Mouse (Mus musculus) right cerebral cortex, postnatal 36 days (tissue): ENCODE measurements at regions not wholly inside any gene's neighbourhood (a gene's known extent, or its start where the extent isn't known, plus 50 kb on each side); places are given as distances from the start of the nearest gene placed in this dataset.

Experiments used
- DNase-seq, 2 experiments: peaks; one replicate each; pipeline ENCODE4 v3.0.0; 2022; ENCODE audit warnings: low spot score in 2 of 2, mixed read lengths in 1 of 2

DNA sequence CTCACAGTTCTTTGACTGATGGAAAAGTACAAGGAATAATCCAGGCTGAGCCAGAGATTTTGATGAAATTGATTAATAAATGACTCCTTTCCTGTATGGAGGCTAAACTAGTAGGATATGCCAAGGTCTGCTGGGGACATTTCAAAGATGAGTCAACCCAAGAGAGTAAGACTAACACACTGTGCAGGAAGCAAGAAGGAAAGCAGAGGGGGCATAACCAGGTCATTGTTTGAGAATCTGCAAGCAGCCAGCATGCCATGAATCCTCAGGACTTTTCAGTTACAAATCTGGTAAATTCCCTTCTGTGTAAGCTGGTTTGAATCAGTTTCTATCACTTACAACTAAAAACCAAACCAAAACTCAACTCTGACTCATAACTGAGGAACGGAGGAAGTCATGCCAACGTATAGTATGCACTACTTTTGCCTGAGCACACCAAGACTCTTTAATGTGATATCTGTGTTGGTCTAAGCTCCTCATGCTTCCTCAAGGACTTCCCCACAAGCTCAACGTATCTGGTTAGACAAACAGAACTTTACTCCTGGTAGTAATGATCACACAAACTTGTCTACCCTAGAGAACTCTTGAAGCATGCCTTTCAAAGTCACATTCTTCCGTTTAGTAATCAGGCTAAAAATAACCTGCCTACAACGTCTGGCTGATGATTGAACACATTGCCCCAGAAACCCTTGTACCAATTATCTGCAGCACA, 314.0 kb upstream of the Adamts9 start:
- no peak for DNase-seq

DNA sequence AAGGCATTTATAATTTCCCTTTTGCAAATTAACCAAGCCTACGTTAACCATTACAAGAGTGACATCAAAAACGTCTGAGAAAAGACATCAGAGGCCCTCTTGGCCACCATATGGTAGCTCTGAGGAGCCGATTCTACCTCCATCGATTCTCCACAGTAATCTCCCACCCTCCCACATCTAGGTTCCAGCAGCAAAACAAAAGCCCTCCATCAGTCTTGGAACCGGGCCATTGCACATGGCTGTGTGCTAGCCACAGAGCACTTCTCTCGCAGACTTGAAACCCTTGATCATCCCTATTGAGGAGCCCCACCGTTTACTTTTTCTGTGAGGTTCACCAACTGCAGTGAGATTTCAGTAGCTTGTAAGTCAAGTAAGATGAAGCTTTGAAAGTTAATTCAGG, 310.5 kb upstream of the Adamts9 start:
- no peak for DNase-seq

DNA sequence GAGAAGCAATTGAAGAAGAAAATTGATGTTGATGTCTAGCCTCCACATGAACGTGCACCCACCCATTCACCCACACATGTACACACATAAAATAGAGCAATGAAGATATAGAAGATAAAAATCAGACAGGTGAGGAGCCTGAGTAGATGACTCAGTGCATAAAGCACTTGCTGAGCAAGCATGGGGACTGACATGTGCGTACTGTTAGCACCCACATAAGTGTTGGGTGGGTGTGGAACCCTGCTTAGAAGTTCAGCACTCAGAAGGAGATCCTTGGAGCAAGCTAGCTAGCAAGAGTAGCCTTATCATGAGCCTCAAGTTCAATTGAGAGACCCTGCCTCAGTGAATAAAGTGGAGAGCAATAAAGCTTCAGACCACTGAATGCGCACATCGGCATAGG, 305.7 kb upstream of the Adamts9 start:
- no peak for DNase-seq

DNA sequence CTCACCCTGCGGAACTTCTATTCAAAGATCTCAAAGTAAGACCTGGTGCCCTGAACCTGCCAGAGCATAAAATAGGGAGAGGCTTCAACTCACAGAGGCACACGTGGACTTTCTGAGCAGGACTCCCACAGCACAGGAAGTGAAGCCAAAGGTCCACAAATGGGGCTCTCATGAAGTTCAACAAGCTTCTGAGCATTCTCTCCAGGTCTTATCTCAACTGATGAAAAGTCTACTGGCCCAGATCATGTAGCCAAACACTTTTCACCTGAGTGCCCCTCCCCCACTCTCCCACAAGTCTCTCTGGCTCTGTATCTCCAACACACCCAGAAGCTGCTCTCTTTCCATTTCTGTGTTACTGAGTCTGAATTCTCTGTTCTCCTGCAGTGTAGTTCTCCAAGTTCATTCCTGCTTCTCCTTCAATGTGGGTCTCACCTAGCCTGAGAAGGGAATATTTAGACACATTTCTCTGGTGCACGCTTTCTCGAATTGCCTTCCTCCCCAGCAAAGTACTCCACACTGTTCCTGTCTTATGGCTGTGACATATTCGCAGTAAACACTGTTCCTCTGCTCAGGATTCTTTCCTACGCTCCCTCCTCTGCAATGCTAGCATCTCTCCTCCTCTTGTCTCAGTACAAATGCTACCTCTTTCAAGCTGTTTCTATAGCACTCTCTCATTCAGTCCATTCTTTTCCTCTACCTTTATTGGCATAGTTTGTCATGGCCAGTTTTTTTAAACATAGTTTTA, 303.4 kb upstream of the Adamts9 start:
- peak in 1 of 2 experiments; percentile 14 for DNase-seq

DNA sequence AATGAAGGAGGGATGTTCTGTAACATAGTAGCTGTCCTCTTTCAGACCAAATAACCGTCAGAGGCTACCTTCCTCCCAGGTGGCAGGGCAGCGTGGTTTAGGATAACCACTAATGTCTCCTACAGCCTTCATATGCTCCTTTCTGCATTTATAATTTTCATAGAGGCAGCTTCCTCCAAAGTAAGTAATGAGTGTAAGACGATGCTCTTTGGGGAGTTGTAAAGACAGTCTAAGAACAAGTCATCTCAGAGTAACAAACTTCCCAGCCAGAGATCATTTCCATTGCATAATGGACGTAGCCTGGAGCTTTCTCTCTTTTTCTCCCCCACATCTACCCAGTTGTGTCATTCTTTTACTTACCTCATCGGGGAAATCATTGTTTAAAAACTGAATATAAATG, 292.3 kb upstream of the Adamts9 start:
- no peak for DNase-seq

DNA sequence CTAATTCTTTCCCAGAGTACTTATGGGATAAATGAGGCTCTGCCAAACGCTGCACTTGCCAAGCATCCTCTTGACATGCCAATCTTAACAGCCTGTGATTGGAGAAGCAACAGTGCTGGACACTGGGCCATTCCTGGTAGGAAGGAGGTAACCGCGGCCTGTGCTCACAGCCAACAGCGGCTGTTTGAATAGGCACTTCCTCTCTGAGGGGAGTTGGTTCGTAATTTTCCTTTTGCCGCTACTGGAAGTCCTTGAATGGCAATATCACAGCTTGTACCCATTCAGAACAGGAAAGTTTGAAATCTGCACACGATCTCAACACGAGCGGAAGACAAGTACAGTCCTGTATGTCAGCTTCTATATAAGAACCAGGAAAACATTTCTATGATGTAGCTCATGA, 289.3 kb upstream of the Adamts9 start:
- DNase-seq, result no peak

DNA sequence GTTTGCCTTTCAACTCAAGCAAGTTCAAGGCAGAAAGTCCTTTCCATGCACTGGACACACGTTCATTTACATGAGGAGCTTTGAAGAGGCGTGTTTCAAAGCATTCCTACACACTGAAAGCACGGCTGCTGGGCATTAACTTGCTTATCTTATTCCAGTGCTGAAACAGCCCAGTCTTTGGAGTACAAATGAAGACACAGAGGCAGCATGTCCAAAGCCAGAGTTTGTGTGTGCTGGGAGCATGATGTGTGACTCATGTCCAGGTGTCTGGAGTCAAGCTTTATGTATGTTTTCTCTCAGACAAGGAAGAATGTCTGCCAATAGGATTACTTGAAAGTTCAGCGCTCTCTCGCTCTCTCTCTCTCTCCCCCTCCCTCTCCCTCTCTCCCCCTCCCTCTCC, 287.2 kb upstream of the Adamts9 start:
- no peak for DNase-seq

DNA sequence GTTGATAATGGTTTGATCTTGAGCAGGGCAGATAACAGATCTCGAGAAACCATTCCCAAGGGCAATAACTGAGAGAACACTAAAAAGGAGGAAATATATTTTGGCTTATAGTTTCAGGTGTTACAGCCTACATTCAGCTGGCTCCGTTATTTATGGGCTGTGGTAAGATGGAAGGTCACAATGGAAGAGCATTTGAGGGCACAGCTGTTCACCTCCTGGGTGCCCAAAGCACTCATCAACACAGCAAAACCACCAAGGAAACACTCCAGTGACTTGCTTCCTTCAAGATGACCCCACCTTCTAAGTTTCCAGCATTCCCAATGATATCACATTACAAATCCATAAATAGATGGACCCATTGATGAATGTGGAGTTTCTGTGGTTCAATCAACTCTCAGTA, 286.0 kb upstream of the Adamts9 start:
- DNase-seq, result no peak

DNA sequence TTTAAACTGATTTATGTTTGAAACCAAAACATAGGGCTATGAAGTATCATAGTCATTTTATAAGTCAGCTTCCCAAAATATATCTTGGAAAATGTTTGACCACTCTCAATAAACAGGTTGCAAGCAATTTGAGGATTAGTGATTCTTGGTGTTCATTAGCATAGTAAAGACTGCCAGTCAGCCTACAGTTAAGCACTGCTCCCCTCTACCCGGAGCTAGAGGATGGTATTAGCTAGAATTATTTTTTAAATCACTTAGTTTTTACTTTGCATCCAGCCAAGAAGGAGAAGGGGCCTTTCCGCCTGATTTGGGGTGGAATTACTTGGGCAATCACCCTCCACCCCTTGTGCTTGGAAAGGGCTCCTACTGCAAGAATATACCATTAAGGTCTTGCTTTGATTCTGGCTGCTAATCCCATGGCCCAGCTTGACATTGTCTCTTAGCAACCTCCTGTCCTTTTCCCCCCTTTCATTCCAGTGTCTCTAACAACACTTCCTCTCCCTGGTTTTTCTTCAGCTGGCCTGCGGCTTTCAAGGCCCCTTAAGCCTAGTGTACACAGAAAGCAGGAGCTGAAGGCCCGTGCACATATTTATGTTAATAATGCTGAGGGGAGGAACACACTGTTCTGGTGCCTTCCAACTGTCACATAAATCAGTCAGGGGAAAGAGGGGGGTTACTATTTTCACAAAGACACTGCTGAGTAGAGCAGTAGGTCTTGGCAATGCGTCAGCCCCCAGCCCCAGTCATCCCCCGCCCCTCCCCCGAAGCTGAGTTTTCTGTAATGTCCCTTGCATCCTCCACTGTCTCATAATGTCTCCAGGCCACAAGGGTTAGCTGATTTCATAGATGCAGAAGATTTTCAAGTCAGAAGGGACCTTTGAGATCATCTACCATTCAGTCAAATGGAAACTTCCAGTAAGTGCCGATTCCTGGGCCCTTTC, 280.6 kb upstream of the Adamts9 start:
- DNase-seq, result no peak

DNA sequence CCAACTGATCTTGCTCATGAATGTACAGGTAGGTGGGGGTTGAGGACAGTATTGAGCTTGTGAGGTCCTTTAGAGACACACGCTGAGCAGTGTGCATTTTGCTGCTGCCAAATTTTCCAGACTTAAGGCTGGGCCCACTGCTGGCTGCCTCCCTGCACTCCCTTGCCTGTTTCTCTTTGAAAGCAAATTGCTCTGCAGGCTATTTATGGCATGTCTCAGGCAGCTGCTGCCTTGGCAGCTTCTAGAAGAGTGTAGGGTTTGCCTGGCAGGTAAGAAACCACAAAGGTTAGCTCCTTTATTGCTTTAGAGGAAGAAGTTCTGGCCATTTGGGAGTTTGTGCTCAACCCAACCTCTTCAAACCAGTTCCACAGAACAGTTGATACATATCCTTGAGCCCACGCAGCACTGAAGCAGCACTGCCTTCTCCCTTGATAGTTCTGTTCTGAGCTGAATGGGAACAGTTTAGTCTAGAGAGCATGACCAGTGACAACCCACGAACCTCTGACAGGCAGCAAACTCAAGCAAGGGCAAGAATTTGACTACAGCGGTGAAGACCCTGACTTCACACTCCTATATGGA, 274.8 kb upstream of the Adamts9 start:
- DNase-seq, result peak; percentile 28 to 29

DNA sequence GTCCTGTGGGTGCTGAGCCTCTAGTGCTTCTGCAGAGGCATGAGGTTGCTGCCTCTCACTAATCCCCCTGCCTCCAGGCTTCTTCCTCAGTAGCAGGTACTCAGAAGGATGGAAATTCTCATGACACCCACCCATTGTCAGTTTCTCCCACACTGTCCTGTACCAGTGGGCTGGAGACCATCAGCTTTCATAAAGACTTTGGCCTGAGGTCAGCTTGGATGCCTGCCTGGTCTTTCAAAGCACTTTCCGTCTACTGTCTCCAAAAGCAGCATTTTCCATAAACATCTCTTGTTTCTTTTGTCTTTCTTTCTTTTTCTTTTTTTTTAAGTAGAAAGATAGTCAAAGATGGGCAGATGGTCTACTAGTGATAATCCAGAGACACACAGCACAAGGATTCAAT, 257.6 kb upstream of the Adamts9 start:
- DNase-seq, result no peak

DNA sequence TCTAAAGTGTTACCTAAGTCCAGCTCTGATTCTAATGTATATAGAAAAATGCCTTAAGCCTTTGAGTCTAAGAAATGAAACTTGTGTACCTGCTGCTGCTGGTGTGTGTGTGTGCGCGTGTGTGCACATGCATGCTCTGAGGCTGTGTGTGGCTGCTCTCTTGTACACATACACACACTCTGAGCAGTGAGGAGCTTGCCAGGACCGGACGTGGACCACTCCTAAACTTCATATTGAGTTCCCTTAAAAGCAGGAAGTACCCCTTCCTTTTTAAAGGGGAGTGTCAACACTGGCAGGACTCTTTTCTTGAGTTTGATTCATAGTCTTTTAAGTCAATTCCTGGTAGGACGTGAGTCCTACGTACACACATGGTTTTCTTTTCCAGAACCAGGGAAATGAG, 251.4 kb upstream of the Adamts9 start:
- DNase-seq, result no peak

DNA sequence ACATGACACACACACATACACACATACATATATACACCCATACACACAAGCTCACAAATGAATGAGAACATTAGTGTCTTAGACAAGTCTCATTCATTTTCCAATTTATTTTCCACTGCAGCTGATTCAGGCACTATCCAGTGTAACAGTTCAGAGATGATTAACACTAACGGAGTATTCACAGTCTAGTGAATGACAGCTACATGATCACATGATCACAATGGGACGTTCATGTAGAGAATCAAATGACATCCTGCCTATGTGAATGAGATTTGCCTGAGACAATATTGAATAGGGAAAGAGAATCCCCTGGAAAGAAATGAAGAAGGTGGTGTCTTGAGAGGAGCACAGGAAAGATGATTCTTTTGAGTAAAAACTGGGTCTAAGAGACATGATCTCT, 249.7 kb upstream of the Adamts9 start:
- no peak for DNase-seq

DNA sequence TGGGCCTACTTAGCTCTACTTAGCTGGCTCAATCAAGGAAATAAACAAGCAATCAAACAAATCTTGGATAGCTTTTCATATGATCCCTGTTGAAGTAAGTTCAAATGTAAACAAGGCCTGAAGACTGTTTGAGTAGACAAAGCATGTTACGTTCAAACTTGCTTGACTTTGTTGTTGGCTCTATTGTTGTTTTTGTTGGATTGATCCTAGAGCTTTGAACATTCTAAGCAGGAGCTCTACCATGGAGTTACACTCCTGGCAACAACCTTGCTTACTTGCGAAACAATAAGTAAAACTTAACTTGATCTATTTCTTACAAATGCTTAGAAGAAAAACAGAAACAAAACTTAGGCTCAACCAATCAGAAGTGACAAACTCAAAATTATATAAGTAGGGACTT, 247.7 kb upstream of the Adamts9 start:
- DNase-seq, result no peak

DNA sequence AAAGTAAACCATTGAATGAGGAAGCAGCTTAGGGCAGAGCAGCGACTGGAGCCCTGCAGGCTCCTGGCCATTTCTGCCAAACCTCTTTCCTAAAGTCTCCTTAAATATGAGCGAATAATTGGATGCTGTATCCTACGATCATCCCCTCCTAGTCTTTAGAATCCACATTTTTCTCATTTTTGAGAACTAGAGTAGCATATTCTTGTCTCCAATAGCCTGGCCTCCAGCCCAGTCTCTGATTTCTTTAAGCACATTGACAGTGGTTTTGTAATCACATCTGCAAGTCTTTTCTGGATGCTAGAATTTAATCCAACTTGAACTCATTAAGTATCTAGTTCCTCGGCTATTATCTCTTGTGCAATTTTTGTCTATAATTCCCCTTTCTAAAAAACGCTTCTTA, 225.2 kb upstream of the Adamts9 start:
- peak in 1 of 2 experiments; percentile 5 for DNase-seq

DNA sequence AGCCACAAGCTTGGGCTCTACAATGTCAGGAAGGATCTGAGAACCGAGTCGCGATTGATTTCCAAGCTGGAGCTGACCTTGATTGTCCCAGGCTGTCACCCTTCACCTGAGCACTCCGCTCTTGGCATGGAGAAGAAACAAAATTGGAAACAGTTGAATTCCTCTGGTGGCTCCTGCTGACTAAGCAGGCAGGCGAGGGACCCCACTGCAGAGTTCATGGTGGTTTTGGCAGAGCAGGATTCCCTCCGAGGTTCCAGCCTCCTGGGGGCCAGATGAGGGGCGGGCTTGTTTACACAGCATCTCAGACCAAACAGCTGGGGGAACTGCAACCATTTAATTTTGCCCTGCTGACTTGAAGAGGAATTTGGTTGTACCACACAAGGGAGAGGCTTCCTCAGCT, 224.0 kb upstream of the Adamts9 start:
- DNase-seq, result no peak

DNA sequence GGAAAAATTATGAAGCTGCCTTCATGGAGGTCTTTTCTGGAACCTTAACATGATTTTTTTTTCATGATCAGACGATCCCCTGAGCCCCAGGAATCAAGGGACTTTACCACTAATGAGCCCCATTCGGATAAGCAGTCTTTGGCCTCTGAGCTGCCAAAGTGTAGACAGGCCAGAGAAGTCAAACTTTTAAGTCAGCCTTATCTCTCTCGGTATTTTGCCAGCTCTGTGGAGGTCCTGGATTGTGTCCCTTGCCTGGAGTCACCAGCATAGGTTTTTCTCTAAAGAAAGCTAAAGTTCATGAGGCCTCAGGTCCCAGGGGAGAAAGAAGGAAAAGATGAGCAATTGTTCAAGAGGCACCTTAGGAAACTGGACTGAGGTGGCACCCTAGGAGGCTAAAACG, 222.7 kb upstream of the Adamts9 start:
- DNase-seq, result no peak

DNA sequence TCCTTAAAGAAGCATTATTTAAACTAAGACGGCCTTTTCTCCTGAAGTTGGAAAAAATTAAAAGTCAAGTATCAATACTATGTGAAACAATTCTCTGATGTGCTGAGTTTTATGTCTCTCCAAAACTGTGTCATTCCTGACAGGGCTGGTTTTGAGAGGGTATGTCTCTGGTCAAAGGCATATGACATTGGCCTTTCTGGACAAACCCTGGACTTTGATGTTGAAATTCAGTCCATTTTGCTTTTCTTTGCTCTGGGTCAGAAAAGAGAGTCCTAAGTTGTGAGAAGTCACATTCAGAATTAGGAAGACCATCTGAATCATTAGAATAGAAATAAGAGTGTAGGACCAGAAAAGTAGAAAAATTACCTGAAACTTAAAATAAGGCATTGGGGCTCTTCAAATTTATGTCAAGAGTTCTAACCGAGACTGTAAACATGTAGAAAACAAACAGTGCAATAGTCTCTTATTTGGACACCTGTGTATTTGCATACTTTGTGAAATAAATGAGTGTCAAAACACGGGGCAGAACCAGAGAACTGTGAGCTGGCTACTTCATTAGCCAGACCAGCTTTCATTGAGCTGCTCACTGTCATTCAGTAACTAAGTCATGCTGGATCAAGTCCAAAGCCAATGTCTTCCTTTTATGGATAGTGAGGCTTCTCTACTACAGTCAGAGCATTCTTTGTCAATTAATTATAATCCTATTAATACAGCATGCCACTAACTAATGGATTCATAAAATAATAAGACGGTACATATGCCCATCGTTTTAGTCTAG, 209.3 kb upstream of the Adamts9 start:
- no peak for DNase-seq

DNA sequence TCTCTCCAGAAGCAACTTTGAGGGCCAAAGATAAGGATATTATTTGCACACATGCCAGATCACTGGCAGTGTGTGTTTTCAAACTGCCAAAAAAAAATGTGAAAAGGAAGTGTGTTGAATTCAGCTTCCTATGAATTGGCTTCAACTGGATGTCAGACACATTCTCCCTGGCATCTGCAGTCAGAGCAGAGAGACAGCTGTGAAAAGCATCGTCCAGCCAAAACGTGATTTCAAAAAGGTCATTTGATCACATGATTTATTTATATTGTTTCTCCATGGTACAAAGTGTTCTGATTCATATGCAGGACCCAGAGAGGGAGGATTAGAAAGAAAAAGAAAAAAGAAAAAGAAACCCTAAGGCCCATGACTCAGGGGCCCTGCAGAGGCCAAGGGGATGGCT, 207.2 kb upstream of the Adamts9 start:
- DNase-seq, result no peak

DNA sequence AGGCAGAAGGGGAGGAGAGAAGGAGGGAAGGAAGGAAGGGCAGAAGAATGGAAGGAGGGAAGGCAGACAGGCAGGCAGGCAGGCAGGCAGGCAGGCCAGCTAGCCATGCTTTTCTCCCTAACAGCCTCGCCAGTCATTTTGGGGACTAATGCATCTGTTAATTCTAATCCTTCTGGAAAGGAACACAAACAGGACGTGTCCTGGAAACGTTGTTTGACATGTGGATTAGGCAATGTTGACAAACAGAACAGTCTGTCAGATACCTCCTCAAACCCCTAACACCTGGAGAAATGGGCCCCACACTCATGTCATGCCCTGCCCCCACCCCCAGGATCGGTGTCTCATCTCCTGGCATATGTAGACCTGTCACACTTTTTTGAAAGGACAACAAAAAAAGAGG, 206.7 kb upstream of the Adamts9 start:
- DNase-seq, result no peak

DNA sequence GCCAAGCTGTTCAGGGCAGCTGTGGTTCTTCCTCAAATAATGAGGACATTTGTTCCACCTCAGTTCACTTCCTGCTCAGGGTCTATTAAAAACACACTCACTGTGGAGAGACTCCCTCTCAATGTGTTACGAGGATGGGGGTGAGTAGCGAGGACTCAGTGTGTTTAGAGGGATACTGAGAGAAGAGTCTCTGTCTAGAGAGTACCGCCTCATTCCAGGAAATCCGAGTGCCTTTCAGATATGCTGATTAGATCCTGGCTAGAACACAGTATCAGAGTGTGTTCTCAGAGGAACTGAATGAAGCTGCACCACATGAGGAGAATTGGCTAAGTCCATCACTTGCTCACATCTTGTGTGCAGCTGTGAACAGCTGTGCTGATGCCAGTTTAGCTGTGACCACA, 197.0 kb upstream of the Adamts9 start:
- peak; percentile 5 to 6 for DNase-seq
